Mouse (Mus musculus) Patski (cell line): ENCODE measurements around the gene C1galt1. TPM values are rescaled to one million over a fixed set of nuclear protein-coding genes. Genes with fewer than 3 reads are reported as not detected.

Experiments used
- ATAC-seq: fragments of 100-300 bp; one replicate; pipeline ENCODE4 v1.8.0; 2021
- CTCF ChIA-PET: fragments of 350-600 bp; sonication (Branson Sonifier 250); formaldehyde crosslinking; loops from one replicate; lab custom pipeline; 2022; ENCODE audit warnings: inconsistent platforms; lab: Charles Lee
- POLR2A ChIA-PET: fragments of 350-600 bp; sonication (Branson Sonifier 250); formaldehyde crosslinking; loops from one replicate; lab custom pipeline; 2022; ENCODE audit warnings: antibody characterized with exemption, inconsistent platforms; lab: Charles Lee
- DNase-seq: peaks from one replicate; pipeline ENCODE4 v3.0.0-alpha.2; 2011; ENCODE audit warnings: low read depth, low spot score
- H3K27me3 ChIP-seq: fragments of 371-371 bp; one replicate; pipeline ENCODE4 v1.5.1; 2021
- CTCF ChIP-seq: fragments of 100-300 bp; IDR thresholded peaks from one replicate; pipeline ENCODE4 v1.5.1; 2021
- in situ Hi-C: fragments of 300-500 bp; cut with MboI; formaldehyde crosslinking; loops from 3 replicates; pipeline ENCODE4 v1.11.1; 2018; ENCODE audit warnings: low pct_unique_long_range_greater_than_20kb, mixed read lengths
- polyA plus RNA-seq: library from polyadenylated mRNA; unstranded; gene quantifications from one replicate; pipeline ENCODE4 v1.2.3, GENCODE M21; 2021

The C1galt1 gene
- polyA plus RNA-seq, 1 experiment from 2014 or later = 27.5 TPM

DNA sequence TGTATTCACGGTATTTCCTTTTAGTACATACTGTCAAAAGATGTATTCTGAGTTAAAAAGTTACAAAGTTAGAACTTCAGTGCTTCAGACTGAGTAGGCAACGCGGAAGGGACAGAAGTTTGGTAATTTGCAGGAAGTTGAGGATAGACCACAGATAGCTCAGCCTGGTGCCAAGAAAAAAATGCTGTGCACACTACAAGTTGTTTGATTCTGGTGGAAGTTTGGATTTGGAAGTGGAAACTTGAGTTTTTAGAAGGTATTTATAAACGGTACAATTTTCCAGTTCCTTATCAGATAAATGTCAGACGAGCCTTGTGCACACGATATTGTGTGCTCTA lies 1.0 kb downstream of the C1galt1 start:
- ATAC-seq = no peak
- DNase-seq = no peak
- TF ChIP-seq CTCF = no peak
- CTCF ChIA-PET = interaction anchor here (1.0 to 2.4 kb wide), 2 partner anchors 11 to 13 kb away, joined by 4 to 6 read pairs; no protein-coding TSS in a partner anchor
- in situ Hi-C loops = loop anchor here (10.0 kb wide), 1 partner anchor 129 kb away; no protein-coding TSS in a partner anchor
- no peaks in the 10 kb centered on the region for H3K27me3 ChIP-seq
- POLR2A ChIA-PET = no interaction called here

DNA sequence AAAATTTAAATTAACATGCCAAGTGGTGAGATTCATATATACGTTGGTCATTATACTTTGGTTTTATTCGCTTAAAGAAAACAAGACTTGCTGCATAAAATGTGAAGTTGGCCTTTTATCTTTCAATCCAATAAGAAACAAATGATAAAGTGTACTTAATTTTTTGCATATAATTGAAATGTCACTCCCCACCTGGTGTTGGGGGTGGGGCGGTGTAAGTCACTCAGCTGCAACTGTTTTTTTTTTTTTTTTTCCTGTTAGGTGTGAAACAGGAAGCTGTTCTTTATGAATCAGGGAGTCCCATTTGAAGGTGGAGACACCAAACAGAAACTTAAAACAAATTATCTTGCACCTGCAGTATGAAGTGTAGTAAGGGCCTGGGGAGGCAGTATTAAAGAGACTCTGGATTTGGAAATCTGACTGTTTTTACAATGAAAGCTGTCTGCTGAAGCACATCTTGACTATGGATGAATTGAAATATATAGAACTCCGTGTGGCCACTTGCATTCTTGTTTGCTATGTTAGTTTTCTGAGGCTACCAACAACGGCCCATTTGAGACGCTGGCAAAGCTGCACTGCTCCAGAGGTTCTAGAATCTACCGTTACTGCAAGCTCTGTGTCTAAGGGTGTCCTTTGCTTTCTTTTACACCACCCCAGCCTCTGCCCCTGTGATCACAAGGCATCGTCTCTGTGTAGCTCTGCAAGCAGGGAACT lies 2.2 kb downstream of the C1galt1 start:
- in situ Hi-C loops = loop anchor here (10.0 kb wide), 1 partner anchor 128 kb away; no protein-coding TSS in a partner anchor

DNA sequence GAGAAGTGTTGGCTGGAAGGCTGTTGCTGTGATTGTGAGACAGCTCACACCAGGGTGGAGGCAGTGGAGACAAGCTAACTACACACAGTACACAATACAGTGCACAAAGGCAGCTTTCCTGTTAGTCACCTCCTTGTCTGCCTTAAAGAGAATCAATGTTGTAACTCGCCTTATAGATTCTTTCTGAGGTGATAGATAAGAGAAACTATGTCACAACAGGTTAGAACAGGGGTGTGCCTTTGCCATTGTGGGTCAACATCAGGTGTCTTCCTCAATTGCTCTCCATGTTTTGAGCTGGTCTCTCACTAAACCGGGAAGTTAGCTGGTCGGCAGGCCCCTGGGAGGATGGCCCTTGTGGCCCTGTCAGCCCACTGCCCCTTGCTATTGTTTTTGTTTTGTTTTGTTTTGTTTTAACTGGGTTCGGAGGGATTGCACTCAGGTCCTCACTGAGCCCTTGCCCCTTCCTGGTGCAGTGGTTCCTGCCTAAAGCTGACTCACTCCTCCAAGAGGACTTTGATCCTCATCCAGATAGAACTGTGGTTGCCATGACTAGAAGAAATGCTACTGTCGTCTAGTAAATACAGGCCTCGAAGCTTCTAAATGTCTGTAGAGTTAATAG lies 3.4 kb downstream of the C1galt1 start:
- H3K27me3 ChIP-seq = no peaks in the 10 kb centered on the region
- in situ Hi-C loops = loop anchor here (10.0 kb wide), 1 partner anchor 127 kb away; no protein-coding TSS in a partner anchor
- DNase-seq (no peak), ATAC-seq (no peak)
- ChIA-PET CTCF (interaction anchor here (0.9 to 1.0 kb wide), 2 partner anchors 10 to 115 kb away, joined by 3 read pairs; no protein-coding TSS in a partner anchor), POLR2A (no interaction called here)
- TF ChIP-seq CTCF = no peak

More for the DNA sequence above, 2.2 kb downstream of the C1galt1 start:
- TF ChIP-seq CTCF = no peak
- CTCF ChIA-PET = interaction anchor here (2.4 kb wide), 1 partner anchor 9 kb away, joined by 6 read pairs; no protein-coding TSS in a partner anchor
- no peaks in the 10 kb centered on the region for H3K27me3 ChIP-seq
- no peak for ATAC-seq
- DNase-seq = no peak
- POLR2A ChIA-PET = no interaction called here

DNA sequence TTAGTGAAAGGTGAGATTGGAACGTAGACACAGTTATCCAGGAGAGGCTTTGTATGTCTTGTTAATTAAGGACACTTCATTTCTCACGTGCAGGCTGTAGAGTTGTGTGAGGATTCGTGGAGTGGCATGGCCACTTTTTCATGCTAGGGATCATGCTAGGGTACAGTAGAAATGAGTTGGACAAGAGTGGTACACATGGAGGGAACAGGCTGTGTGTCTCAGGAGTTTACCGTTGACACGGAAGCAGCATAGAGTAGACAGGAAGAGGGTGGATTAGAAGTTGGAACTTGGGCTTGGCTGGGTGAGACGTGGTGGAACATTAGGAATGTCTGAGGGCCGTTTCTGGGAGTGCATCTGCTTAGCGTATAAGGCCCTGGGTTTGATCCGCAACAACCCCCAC lies 4.1 kb downstream of the C1galt1 start:
- no peak for DNase-seq

DNA sequence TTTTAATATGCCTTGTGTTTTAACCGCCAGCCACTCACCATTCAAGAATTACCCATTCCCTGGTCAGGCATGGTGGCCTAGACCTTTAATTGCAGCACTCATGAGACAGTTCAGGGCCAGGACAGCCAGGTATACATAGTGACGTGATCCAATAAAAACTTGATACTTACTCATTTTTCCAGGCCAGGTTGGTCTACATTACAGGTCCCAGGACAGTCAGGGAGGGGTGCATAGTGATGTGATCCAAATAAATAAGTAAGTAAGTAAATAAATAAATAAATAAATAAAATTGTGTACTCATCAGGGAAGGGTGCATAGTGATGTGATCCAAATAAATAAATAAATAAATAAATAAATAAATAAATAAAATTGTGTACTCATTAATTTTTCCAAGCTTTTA lies 6.4 kb downstream of the C1galt1 start:
- in situ Hi-C loops = loop anchor here (25.0 kb wide), 1 partner anchor 661 kb away; the partner anchor contains the start of gene Glcci1
- ATAC-seq = no peak
- DNase-seq = no peak
- H3K27me3 ChIP-seq = no peaks in the 10 kb centered on the region
- no peak for TF ChIP-seq CTCF
- POLR2A ChIA-PET = no interaction called here
- CTCF ChIA-PET = no interaction called here

More for the DNA sequence above, 4.1 kb downstream of the C1galt1 start:
- no peak for ATAC-seq
- ChIA-PET CTCF (interaction anchor here (0.9 to 1.0 kb wide), 2 partner anchors 9 to 116 kb away, joined by 3 read pairs; no protein-coding TSS in a partner anchor), POLR2A (no interaction called here)
- no peak for TF ChIP-seq CTCF
- no peaks in the 10 kb centered on the region for H3K27me3 ChIP-seq
- in situ Hi-C loops = loop anchor here (10.0 kb wide), 1 partner anchor 126 kb away; no protein-coding TSS in a partner anchor

DNA sequence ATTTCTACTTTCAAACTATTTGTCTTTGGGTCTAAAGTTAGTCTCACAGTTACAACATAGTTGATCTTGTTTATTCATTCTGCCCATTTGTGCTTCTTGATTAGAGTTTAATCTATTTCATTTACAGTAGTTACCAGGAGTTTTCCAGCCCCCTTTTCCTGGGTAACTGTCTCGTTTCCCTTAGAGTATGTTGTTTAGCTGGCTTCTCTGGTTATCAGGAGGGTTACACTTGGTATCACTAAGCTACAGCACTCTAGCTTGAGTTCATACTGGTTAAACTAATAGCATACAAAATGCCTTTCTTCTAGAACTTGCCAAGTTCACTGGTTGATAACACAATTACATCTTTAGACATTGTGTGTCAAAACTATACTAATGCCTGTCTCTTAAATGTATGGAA lies 8.3 kb downstream of the C1galt1 start:
- in situ Hi-C loops = loop anchor here (25.0 kb wide), 1 partner anchor 659 kb away; the partner anchor contains the start of gene Glcci1
- CTCF ChIA-PET = interaction anchor here (0.8 kb wide), 1 partner anchor 9 kb away, joined by 4 read pairs; no protein-coding TSS in a partner anchor
- ATAC-seq (no peak), DNase-seq (no peak)
- TF ChIP-seq CTCF = no peak
- no peaks in the 10 kb centered on the region for H3K27me3 ChIP-seq
- POLR2A ChIA-PET = no interaction called here

DNA sequence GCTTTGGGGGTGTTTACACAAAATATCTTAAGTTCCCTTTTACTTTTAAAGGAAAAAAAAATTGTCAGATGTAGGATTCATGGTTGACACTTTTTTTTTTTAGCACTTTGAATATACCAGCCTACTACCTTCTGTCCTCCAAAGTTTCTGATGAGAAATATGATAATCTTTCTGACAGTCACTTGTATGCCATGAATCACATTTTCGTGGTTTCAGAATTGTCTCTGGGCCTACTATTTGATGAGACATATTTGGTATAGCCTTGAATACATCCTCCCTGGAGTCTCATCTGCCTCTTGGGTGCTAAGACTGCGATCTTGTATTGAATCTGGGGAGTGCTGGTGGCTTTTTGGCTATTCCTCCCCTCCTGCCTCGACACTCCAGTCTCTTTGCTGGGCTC lies 8.8 kb downstream of the C1galt1 start:
- ATAC-seq (no peak), DNase-seq (no peak)
- in situ Hi-C loops = loop anchor here (25.0 kb wide), 1 partner anchor 659 kb away; the partner anchor contains the start of gene Glcci1
- CTCF ChIA-PET = no interaction called here
- TF ChIP-seq CTCF = no peak
- no peaks in the 10 kb centered on the region for H3K27me3 ChIP-seq
- POLR2A ChIA-PET = no interaction called here

DNA sequence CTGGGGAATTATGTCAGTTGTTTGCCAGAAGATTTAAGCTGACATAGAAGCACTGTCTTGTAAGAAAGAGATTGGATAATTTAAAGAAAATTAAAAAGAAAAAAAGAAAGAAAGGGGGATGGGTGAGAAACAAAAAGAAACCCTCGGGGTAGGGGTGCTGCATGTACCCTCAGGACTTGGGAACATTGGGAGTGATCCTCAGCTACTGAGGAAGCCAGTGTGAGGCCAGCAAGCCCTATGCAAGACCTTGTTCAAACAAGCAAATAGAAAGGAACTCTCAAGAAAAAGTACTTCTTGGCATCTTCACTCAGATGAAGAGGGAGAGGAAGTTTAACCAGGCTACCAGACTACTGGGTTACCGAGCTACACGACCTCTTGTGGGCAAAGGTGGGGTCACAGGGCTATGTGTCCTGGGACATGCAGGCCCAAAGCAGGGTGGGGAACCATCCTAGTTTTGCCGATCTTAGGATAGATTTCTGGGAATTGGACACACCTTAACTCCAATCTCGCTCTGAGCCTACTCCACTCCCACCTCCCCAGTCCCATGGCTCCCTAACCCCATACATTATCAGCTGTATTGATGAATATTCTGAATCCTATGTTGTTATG lies 12.1 kb downstream of the C1galt1 start:
- ATAC-seq = peak; percentile 65
- no peak for DNase-seq
- TF ChIP-seq CTCF = peak; percentile 50
- CTCF ChIA-PET = interaction anchor here (1.1 to 2.1 kb wide), 4 partner anchors 10 to 27 kb away, joined by 3 to 8 read pairs (median 5); no protein-coding TSS in a partner anchor
- in situ Hi-C loops = loop anchor here (25.0 kb wide), 1 partner anchor 656 kb away; the partner anchor contains the start of gene Glcci1
- H3K27me3 ChIP-seq = no peaks in the 10 kb centered on the region
- POLR2A ChIA-PET = no interaction called here

DNA sequence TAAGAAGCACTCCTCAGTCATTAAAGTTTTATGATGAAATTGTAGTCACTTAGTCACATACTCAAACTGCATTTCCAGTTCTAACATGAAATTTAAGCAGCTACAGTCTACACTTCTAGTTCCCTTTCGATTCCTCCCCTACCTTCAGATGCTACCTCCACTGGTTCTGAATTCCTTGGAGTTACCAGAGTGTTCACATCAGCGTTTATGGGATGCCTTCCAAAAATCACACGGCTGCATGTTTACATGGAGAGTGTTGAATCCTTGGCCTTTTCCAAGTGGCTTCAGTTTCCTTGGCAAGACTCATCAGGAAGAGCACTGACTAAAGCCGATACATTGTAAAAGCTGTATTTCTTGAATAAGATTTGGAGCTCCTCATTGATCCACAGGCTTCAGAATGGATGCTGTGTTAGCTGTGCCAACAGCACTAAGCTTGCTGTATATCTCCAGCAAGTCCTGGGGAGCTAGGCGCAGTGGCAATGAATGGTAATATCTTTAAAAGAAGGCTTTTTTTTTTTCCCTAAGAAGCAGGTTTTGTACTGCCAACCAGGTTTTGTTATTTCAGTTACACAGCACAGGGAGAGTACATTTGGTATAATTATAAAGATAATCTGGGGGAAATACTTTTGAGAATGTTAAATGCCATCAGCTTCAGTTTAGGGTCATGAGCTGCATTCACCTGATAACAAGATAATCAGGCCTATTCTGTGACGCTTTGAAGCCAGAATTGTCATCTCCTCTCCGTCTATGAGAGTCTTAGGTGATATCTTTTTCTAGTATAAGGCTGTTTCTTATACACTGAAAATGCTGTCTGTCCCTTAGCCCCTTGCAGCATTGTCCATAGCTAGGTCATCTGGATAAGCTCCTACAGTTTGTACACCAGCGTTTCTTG lies 13.0 kb downstream of the C1galt1 start:
- no peaks in the 10 kb centered on the region for H3K27me3 ChIP-seq
- TF ChIP-seq CTCF = no peak
- in situ Hi-C loops = loop anchor here (25.0 kb wide), 1 partner anchor 655 kb away; the partner anchor contains the start of gene Glcci1
- ATAC-seq (peak; percentile 92), DNase-seq (no peak)
- ChIA-PET CTCF (interaction anchor here (1.1 to 2.1 kb wide), 6 partner anchors 9 to 30 kb away, joined by 3 to 8 read pairs (median 4); no protein-coding TSS in a partner anchor), POLR2A (no interaction called here)
